Mouse (Mus musculus) layer of hippocampus, adult 2 months (tissue): ENCODE data around the gene Metrn. TPM values are rescaled to one million over a fixed set of nuclear protein-coding genes. Genes with fewer than 3 reads are reported as not detected.

ENCODE experiments used
- DNase-seq, 2 experiments: peaks; one replicate each; pipeline ENCODE4 v3.0.0; 2022; ENCODE audit warnings: low spot score in 2 of 2
- H3K27ac ChIP-seq: fragments of 200-600 bp; 2 replicates; pipeline ENCODE4 v1.8.1; 2022
- H3K4me3 ChIP-seq: fragments of 200-600 bp; 2 replicates; pipeline ENCODE4 v1.8.1; 2022; ENCODE audit warnings: mild to moderate bottlenecking
- CTCF ChIP-seq: fragments of 200-600 bp; conservative IDR thresholded peaks from 2 replicates; pipeline ENCODE4 v1.8.1; 2022; ENCODE audit warnings: antibody characterized with exemption, mild to moderate bottlenecking, moderate library complexity
- total RNA-seq, 2 experiments: library from RNA; stranded (reverse); gene quantifications; 2 replicates each; pipeline ENCODE4 v1.2.3; 2021

The Metrn gene
- total RNA-seq, 2 experiments from 2014 or later: 76.9 to 80.3 TPM

GRCm38 (mm10) chr17:25773549-25774120, 23.3 kb downstream of the Metrn start, which contains the start of gene Narfl:
TSS of gene Narfl (plus strand) at chr17:25773776.
- peak; percentile 98 to 99 for DNase-seq
- Histone ChIP-seq H3K27ac (peak within 1 kb of the TSS; percentile 97), H3K4me3 (peak within 1 kb of the TSS; percentile 75)
- TF ChIP-seq CTCF: peak; percentile 98

- no peak overlapping the region for H3K27ac ChIP-seq
- TF ChIP-seq CTCF: no peak
- DNase-seq: no peak
- H3K4me3 ChIP-seq: no peak overlapping the region
These were observed 27.6 kb downstream of the Metrn start for GRCm38 (mm10) chr17:25769331-25769730.

- TF ChIP-seq CTCF: no peak
- no peak for DNase-seq
- H3K27ac ChIP-seq: no peak overlapping the region
- no peak overlapping the region for H3K4me3 ChIP-seq
These were observed 31.1 kb downstream of the Metrn start for GRCm38 (mm10) chr17:25765886-25766285.

GRCm38 (mm10) chr17:25762591-25762990, 34.3 kb downstream of the Metrn start:
- H3K4me3 ChIP-seq: no peak overlapping the region
- peak overlapping the region; percentile 96 for H3K27ac ChIP-seq
- no peak for TF ChIP-seq CTCF
- no peak for DNase-seq

GRCm38 (mm10) chr17:25761561-25761970, 35.4 kb downstream of the Metrn start:
- peak; percentile 54 to 77 for DNase-seq
- Histone ChIP-seq H3K4me3 (no peak overlapping the region), H3K27ac (peak overlapping the region; percentile 96)
- no peak for TF ChIP-seq CTCF

GRCm38 (mm10) chr17:25760148-25760547, 36.8 kb downstream of the Metrn start:
- TF ChIP-seq CTCF: no peak
- DNase-seq: no peak
- H3K4me3 ChIP-seq: no peak overlapping the region
- H3K27ac ChIP-seq: peak overlapping the region; percentile 96

GRCm38 (mm10) chr17:25757691-25758090, 39.2 kb downstream of the Metrn start:
- Histone ChIP-seq H3K27ac (no peak overlapping the region), H3K4me3 (no peak overlapping the region)
- DNase-seq: no peak
- no peak for TF ChIP-seq CTCF

- no peak for DNase-seq
- TF ChIP-seq CTCF: no peak
- Histone ChIP-seq H3K27ac (no peak overlapping the region), H3K4me3 (no peak overlapping the region)
These were observed 40.3 kb downstream of the Metrn start for GRCm38 (mm10) chr17:25756378-25757242.

- Histone ChIP-seq H3K4me3 (no peak overlapping the region), H3K27ac (no peak overlapping the region)
- DNase-seq: no peak
- no peak for TF ChIP-seq CTCF
These were observed 41.1 kb downstream of the Metrn start for GRCm38 (mm10) chr17:25755627-25756377.

- TF ChIP-seq CTCF: no peak
- no peak overlapping the region for H3K27ac ChIP-seq
- no peak for DNase-seq
These were observed 41.9 kb downstream of the Metrn start for GRCm38 (mm10) chr17:25755086-25755485.

GRCm38 (mm10) chr17:25754241-25754640, 42.7 kb downstream of the Metrn start, which contains the start of gene Msln:
TSS of gene Msln (minus strand) at chr17:25754378.
- Histone ChIP-seq H3K4me3 (no peak within 1 kb of the TSS), H3K27ac (no peak within 1 kb of the TSS)
- DNase-seq: no peak
- TF ChIP-seq CTCF: no peak

More at GRCm38 (mm10) chr17:25755086-25755485, 41.9 kb downstream of the Metrn start:
- no peak overlapping the region for H3K4me3 ChIP-seq

- Histone ChIP-seq H3K4me3 (no peak overlapping the region), H3K27ac (peak overlapping the region; percentile 33)
- no peak for TF ChIP-seq CTCF
- peak in 1 of 2 experiments; percentile 44 for DNase-seq
These were observed 45.5 kb downstream of the Metrn start for GRCm38 (mm10) chr17:25751446-25751845.

- H3K27ac ChIP-seq: no peak overlapping the region
- no peak for TF ChIP-seq CTCF
- H3K4me3 ChIP-seq: no peak overlapping the region
- DNase-seq: no peak
These were observed 47.6 kb downstream of the Metrn start for GRCm38 (mm10) chr17:25749314-25749713.
